ENCODE assay signal across 10 mouse cellular contexts in the genomic region with DNA sequence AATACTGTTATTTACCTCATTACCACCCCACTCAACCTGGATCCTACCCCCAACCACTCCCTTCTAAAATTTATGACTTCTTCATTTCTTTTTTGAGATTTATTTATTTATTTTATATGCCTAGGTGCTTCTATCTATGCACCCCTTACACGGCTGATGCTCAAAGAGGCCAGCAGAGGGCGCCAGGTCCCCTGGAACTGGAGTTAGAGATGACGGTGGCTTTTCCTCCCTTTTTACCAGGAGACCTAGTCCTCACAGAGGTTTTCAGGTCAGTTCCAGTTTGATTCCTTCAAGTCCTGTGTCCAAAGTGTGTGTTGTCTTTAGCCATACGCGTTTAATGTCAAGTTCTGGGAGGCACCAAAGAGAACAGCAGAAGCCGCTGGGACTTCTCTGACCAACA. TPM values are rescaled to one million over a fixed set of nuclear protein-coding genes. Genes with fewer than 3 reads are reported as not detected.
DNase-seq lines count a peak whose midpoint lies in the region; ATAC-seq and TF ChIP-seq lines count a peak whose summit lies in the region.
"Had no signal": no experiment of that assay in that cellular context is flagged by ENCODE, and none has a peak within 500 bp of the region (broad histone marks: within the 10 kb centered on the region; RNA-seq: fewer than 3 reads in every experiment).

No protein-coding gene starts in this region.

- H3ac ChIP-seq in C2C12 (ENCODE audit: control insufficient read depth, insufficient read length, low read depth): no peak overlapping the region

- no peaks in the 10 kb centered on the region for H3K79me3 ChIP-seq in C2C12 (ENCODE audit: low read depth)

- H3K4me3 ChIP-seq in hindbrain, embryonic 14.5 days (replicated peaks; ENCODE audit: low read length): no peak overlapping the region
- H3K4me3 ChIP-seq in hindbrain, embryonic 12.5 days: no peak overlapping the region
- H3K4me3 ChIP-seq in C2C12 (ENCODE audit: insufficient read depth, poor library complexity, severe bottlenecking): no peak overlapping the region
- no peak overlapping the region for H3K4me3 ChIP-seq in embryonic facial prominence, embryonic 11.5 days (ENCODE audit: low read depth, low read length)
- H3K4me3 ChIP-seq: embryonic facial prominence, embryonic 12.5 days; limb, embryonic 15.5 days had no signal

- 20% methylated on average over 6 of the region's 6 CpGs for WGBS in hindbrain, embryonic 14.5 days
- WGBS in hindbrain, embryonic 12.5 days: 17% methylated on average over 6 of the region's 6 CpGs
- 18% methylated on average over 6 of the region's 6 CpGs for WGBS in embryonic facial prominence, embryonic 11.5 days

- H3K9me3 ChIP-seq in hindbrain, embryonic 14.5 days (ENCODE audit: control insufficient read depth, low read length): no peaks in the 10 kb centered on the region
- no peaks in the 10 kb centered on the region for H3K9me3 ChIP-seq in hindbrain, embryonic 12.5 days (replicated peaks)
- H3K9me3 ChIP-seq in embryonic facial prominence, embryonic 11.5 days (replicated peaks; ENCODE audit: control insufficient read depth, low read length): no peaks in the 10 kb centered on the region
- H3K9me3 ChIP-seq: embryonic facial prominence, embryonic 12.5 days; limb, embryonic 15.5 days had no signal

- H3K4me1 ChIP-seq in hindbrain, embryonic 14.5 days (replicated peaks; ENCODE audit: control insufficient read depth, insufficient read depth, low read length): 0 out of 2 replicates have a peak, but pooled peaks cover 5% of the 10 kb centered on the region
- H3K4me1 ChIP-seq in hindbrain, embryonic 12.5 days: no peaks in the 10 kb centered on the region
- H3K4me1 ChIP-seq in embryonic facial prominence, embryonic 11.5 days (ENCODE audit: control insufficient read depth, insufficient read depth, low read length): no peaks in the 10 kb centered on the region

- H3K4me2 ChIP-seq in hindbrain, embryonic 14.5 days (replicated peaks): no peak overlapping the region
- no peak overlapping the region for H3K4me2 ChIP-seq in hindbrain, embryonic 12.5 days (replicated peaks)
- no peak overlapping the region for H3K4me2 ChIP-seq in embryonic facial prominence, embryonic 11.5 days (ENCODE audit: low read depth, low read length)
- H3K4me2 ChIP-seq: embryonic facial prominence, embryonic 12.5 days; limb, embryonic 15.5 days had no signal

- peak; percentile 34 for TF ChIP-seq CTCF in C2C12 (IDR thresholded peaks at IDR 0.05; ENCODE audit: control insufficient read depth, insufficient read depth, insufficient read length)

- H3K9ac ChIP-seq in hindbrain, embryonic 14.5 days: no peak overlapping the region
- H3K9ac ChIP-seq in hindbrain, embryonic 12.5 days: no peak overlapping the region
- no peak overlapping the region for H3K9ac ChIP-seq in embryonic facial prominence, embryonic 11.5 days (replicated peaks; ENCODE audit: low read length)
- H3K9ac ChIP-seq: embryonic facial prominence, embryonic 12.5 days; limb, embryonic 15.5 days had no signal

- no peaks in the 10 kb centered on the region for H3K79me2 ChIP-seq in C2C12 (ENCODE audit: control insufficient read depth, insufficient read depth)

- ATAC-seq in hindbrain, embryonic 14.5 days (ENCODE audit: low FRiP score): no peak
- no peak for ATAC-seq in hindbrain, embryonic 12.5 days (ENCODE audit: low FRiP score)
- no peak for ATAC-seq in embryonic facial prominence, embryonic 11.5 days (replicated peaks; ENCODE audit: insufficient number of reproducible peaks, low FRiP score, low TSS enrichment, low read depth)

- no peaks in the 10 kb centered on the region for H3K36me3 ChIP-seq in hindbrain, embryonic 14.5 days (replicated peaks; ENCODE audit: control insufficient read depth, insufficient read depth)
- no peaks in the 10 kb centered on the region for H3K36me3 ChIP-seq in hindbrain, embryonic 12.5 days
- no peaks in the 10 kb centered on the region for H3K36me3 ChIP-seq in C2C12 (ENCODE audit: control insufficient read depth, insufficient read depth)
- H3K36me3 ChIP-seq in embryonic facial prominence, embryonic 11.5 days (replicated peaks; ENCODE audit: control insufficient read depth, insufficient read depth, low read depth, low read length): no peaks in the 10 kb centered on the region
- H3K36me3 ChIP-seq: embryonic facial prominence, embryonic 12.5 days; limb, embryonic 15.5 days had no signal

- 0 out of 2 replicates have a peak, but pooled peaks cover 3% of the 10 kb centered on the region for H3K27me3 ChIP-seq in hindbrain, embryonic 14.5 days (ENCODE audit: control insufficient read depth, insufficient read depth, low read length)
- H3K27me3 ChIP-seq in hindbrain, embryonic 12.5 days: no peaks in the 10 kb centered on the region
- H3K27me3 ChIP-seq in C2C12 (ENCODE audit: control insufficient read depth, insufficient read depth, insufficient read length): peaks cover 4% of the 10 kb centered on the region
- H3K27me3 ChIP-seq in embryonic facial prominence, embryonic 11.5 days (ENCODE audit: control insufficient read depth, insufficient read depth, low read length): no peaks in the 10 kb centered on the region
- H3K27me3 ChIP-seq: limb, embryonic 15.5 days had no signal

- DNase-seq in hindbrain, embryonic 14.5 days (ENCODE audit: low spot score): peak; percentile 81
- peak; percentile 70 for DNase-seq in adrenal gland, postnatal 14 days
- peak; percentile 81 for DNase-seq in embryonic facial prominence, embryonic 11.5 days (ENCODE audit: low spot score)
- peak; percentile 71 to 76 for DNase-seq in layer of hippocampus, postnatal 10 days (ENCODE audit: low spot score in 2 of 2)
- DNase-seq in naive thymus-derived CD4-positive, alpha-beta T cell, adult 2 months (ENCODE audit: low read depth): peak; percentile 31
- DNase-seq in thymus, postnatal 4 days: peak; percentile 79

- H3K27ac ChIP-seq in hindbrain, embryonic 14.5 days: no peak overlapping the region
- no peak overlapping the region for H3K27ac ChIP-seq in hindbrain, embryonic 12.5 days
- H3K27ac ChIP-seq in embryonic facial prominence, embryonic 11.5 days (replicated peaks; ENCODE audit: low read depth, low read length): no peak overlapping the region
- H3K27ac ChIP-seq: embryonic facial prominence, embryonic 12.5 days; limb, embryonic 15.5 days had no signal

TF ChIP-seq in C2C12, 6 proteins besides CTCF, POLR2A, EP300 and RAD21:
- TF ChIP-seq FOSL1 (IDR thresholded peaks at IDR 0.05; ENCODE audit: insufficient read depth, low read length, poor library complexity, severe bottlenecking) (no peak), USF1 (IDR thresholded peaks at IDR 0.05; ENCODE audit: low read depth) (no peak), MYOD1 (IDR thresholded peaks at IDR 0.05; ENCODE audit: control insufficient read depth, insufficient read length, low read depth) (no peak), MAX (IDR thresholded peaks at IDR 0.05) (no peak), CEBPB (IDR thresholded peaks at IDR 0.05; ENCODE audit: low read depth) (no peak), MYOG (IDR thresholded peaks at IDR 0.05; ENCODE audit: control insufficient read depth, extremely low read depth, insufficient read length) (no peak)

RNA-seq across cellular contexts. Expression of a gene that starts 3.6 kb away (rescaled TPM):
- 80.7 and 93.0 TPM in 2 replicates for polyA plus RNA-seq in hindbrain, embryonic 14.5 days (2014; fragmentation: Nextera tagmentation; extraction: Ambion mirVana)
- 44.9 and 50.3 TPM in 2 replicates for polyA plus RNA-seq in hindbrain, embryonic 12.5 days (2016; fragmentation: Nextera tagmentation; extraction: Ambion mirVana)
- polyA plus RNA-seq in C2C12 (2012; fragmentation: generic; extraction: Trizol): 4.6 TPM
- 10.5 and 13.9 TPM in 2 replicates for total RNA-seq in adrenal gland, postnatal 14 days (2021)
- 20.8 and 25.4 TPM in 2 replicates for polyA plus RNA-seq in embryonic facial prominence, embryonic 11.5 days (2014; fragmentation: Nextera tagmentation; extraction: Ambion mirVana)
- total RNA-seq in layer of hippocampus, postnatal 10 days (2021): 10 to 100 TPM; 97.8 to 98.5 TPM

Comparison
In these comparisons a context has a peak if more than half of its experiments do, and no peak if none do; other contexts are left out.
1. DNase-seq: peak in every context shown above with its lines; median percentile 81 in hindbrain, embryonic 14.5 days; 81 in embryonic facial prominence, embryonic 11.5 days; 79 in thymus, postnatal 4 days; 74 in layer of hippocampus, postnatal 10 days; 70 in adrenal gland, postnatal 14 days; 31 in naive thymus-derived CD4-positive, alpha-beta T cell, adult 2 months.